ENCODE assay signal across 11 mouse cellular contexts in the genomic region with DNA sequence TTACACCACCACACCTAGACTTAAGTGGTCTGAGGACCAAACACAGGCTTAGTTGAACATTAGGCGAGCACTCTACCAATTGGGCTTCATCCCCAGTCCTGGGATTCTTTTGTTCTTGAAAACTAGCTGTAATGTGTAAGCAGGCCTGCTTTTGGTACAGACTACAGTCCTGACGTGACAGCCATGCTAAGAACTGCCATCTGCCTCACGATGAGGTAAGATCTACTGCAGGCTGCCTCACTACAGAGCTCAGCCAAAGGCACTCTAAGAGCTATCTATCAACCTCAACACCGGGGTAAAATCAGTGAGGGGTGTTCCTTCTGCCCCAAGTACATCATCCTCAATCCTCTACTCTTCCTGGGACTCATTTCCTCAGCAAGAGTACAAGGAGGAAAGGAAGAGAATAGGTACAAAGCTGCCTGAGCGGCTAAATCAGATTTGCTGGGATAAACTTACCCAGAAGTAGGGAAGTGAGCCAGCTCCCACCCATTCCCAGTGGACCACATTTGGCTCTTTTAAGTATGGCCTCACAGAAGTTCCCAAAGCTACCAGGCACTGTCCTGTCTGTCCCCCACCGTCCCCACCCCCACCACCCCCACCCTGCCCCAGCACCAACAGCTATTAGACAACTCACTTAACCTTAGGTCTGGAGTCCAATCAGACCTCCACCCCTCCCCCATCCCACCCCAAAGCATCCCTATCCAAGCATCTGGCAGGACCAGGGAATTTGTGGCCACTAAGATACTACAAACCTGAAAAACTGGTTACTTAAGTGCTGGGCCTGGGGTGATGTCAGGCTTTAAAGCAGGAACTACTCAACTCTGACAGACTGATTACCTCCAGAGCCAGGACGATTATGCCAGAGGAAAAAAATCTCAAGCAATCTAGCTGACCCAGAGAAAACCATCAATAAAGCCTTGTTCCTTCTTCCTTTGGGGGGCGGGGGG. TPM values are rescaled to one million over a fixed set of nuclear protein-coding genes. Genes with fewer than 3 reads are reported as not detected.
DNase-seq lines count a peak whose midpoint lies in the region; ATAC-seq and TF ChIP-seq lines count a peak whose summit lies in the region.
"Had no signal": no experiment of that assay in that cellular context is flagged by ENCODE, and none has a peak within 500 bp of the region (broad histone marks: within the 10 kb centered on the region; RNA-seq: fewer than 3 reads in every experiment).

No protein-coding gene starts in this region.

- TF ChIP-seq EP300 in liver, postnatal 0 days (IDR thresholded peaks at IDR 0.05; ENCODE audit: low read depth): no peak

- 0 out of 2 replicates have a peak overlapping the region, but pooled peaks have one; percentile 17 for H3K9ac ChIP-seq in liver, embryonic 13.5 days
- H3K9ac ChIP-seq in liver, postnatal 0 days (replicated peaks): no peak overlapping the region
- H3K9ac ChIP-seq in embryonic facial prominence, embryonic 12.5 days: no peak overlapping the region
- no peak overlapping the region for H3K9ac ChIP-seq in intestine, embryonic 16.5 days (ENCODE audit: low read depth, low read length)
- H3K9ac ChIP-seq: liver, embryonic 15.5 days had no signal

- H3K9me3 ChIP-seq in liver, embryonic 13.5 days (replicated peaks): no peaks in the 10 kb centered on the region
- H3K9me3 ChIP-seq in liver, postnatal 0 days (ENCODE audit: low read length): no peaks in the 10 kb centered on the region
- no peaks in the 10 kb centered on the region; the same call in 1 of the 2 replicates for H3K9me3 ChIP-seq in embryonic facial prominence, embryonic 12.5 days
- no peaks in the 10 kb centered on the region for H3K9me3 ChIP-seq in intestine, embryonic 16.5 days (ENCODE audit: control insufficient read depth, low read length)
- H3K9me3 ChIP-seq: liver, embryonic 15.5 days had no signal

- TF ChIP-seq CTCF in liver, postnatal 0 days (IDR thresholded peaks at IDR 0.05; ENCODE audit: low read depth): no peak

- DNase-seq in liver, embryonic 13.5 days: no peak
- no peak for DNase-seq in liver, postnatal 0 days
- peak; percentile 55 for DNase-seq in lung, postnatal 10 days
- DNase-seq in yolk sac, embryonic 10.5 days (ENCODE audit: low spot score): no peak
- DNase-seq in urinary bladder, postnatal 4 days (ENCODE audit: low spot score in 2 of 2): no peak
- DNase-seq in retina, postnatal 1 day: no peak
- DNase-seq: gastrocnemius, postnatal 14 days; right cerebral cortex, postnatal 25 days had no signal

- H3K4me2 ChIP-seq in liver, embryonic 13.5 days: no peak overlapping the region
- H3K4me2 ChIP-seq in liver, postnatal 0 days (ENCODE audit: low read depth, low read length): no peak overlapping the region
- H3K4me2 ChIP-seq in embryonic facial prominence, embryonic 12.5 days (replicated peaks): peak overlapping the region; percentile 33
- no peak overlapping the region for H3K4me2 ChIP-seq in intestine, embryonic 16.5 days (ENCODE audit: low read depth, low read length)
- H3K4me2 ChIP-seq: liver, embryonic 15.5 days had no signal

- no peak for ATAC-seq in liver, embryonic 13.5 days (ENCODE audit: low read depth)
- ATAC-seq in liver, postnatal 0 days: no peak
- 0 out of 2 replicates have a peak, but pooled peaks have one; percentile 29 for ATAC-seq in embryonic facial prominence, embryonic 12.5 days (ENCODE audit: insufficient number of reproducible peaks, insufficient read depth, low FRiP score, low TSS enrichment)
- ATAC-seq in intestine, embryonic 16.5 days: peak; percentile 78

- H3K27me3 ChIP-seq in liver, embryonic 13.5 days: no peaks in the 10 kb centered on the region
- H3K27me3 ChIP-seq in liver, postnatal 0 days (ENCODE audit: insufficient read depth, low read length): no peaks in the 10 kb centered on the region
- no peaks in the 10 kb centered on the region for H3K27me3 ChIP-seq in embryonic facial prominence, embryonic 12.5 days
- no peaks in the 10 kb centered on the region for H3K27me3 ChIP-seq in intestine, embryonic 16.5 days (replicated peaks; ENCODE audit: control insufficient read depth, insufficient read depth, low read length)
- H3K27me3 ChIP-seq: liver, embryonic 15.5 days had no signal

- H3K27ac ChIP-seq in liver, embryonic 13.5 days: no peak overlapping the region
- H3K27ac ChIP-seq in liver, postnatal 0 days (ENCODE audit: low read depth): no peak overlapping the region; the same call in 1 of the 2 replicates
- peak overlapping the region; percentile 88 for H3K27ac ChIP-seq in embryonic facial prominence, embryonic 12.5 days
- H3K27ac ChIP-seq in intestine, embryonic 16.5 days (ENCODE audit: low read length): peak overlapping the region; percentile 35; the same call in 1 of the 2 replicates
- H3K27ac ChIP-seq: liver, embryonic 15.5 days had no signal

- peaks cover 12% of the 10 kb centered on the region for H3K36me3 ChIP-seq in liver, embryonic 13.5 days
- 0 out of 2 replicates have a peak, but pooled peaks cover 2% of the 10 kb centered on the region for H3K36me3 ChIP-seq in liver, postnatal 0 days (replicated peaks; ENCODE audit: insufficient read depth, low read length)
- peaks cover 26% of the 10 kb centered on the region for H3K36me3 ChIP-seq in embryonic facial prominence, embryonic 12.5 days
- H3K36me3 ChIP-seq in intestine, embryonic 16.5 days (ENCODE audit: control insufficient read depth, insufficient read depth, low read length): peaks cover 16% of the 10 kb centered on the region; the same call in 1 of the 2 replicates

- H3K4me3 ChIP-seq in liver, embryonic 13.5 days (replicated peaks): no peak overlapping the region
- H3K4me3 ChIP-seq in liver, postnatal 0 days (ENCODE audit: low read depth, low read length): no peak overlapping the region
- no peak overlapping the region for H3K4me3 ChIP-seq in embryonic facial prominence, embryonic 12.5 days
- no peak overlapping the region for H3K4me3 ChIP-seq in intestine, embryonic 16.5 days (ENCODE audit: low read length)
- H3K4me3 ChIP-seq: liver, embryonic 15.5 days had no signal

- WGBS in liver, embryonic 13.5 days (ENCODE audit: insufficient replicate concordance): 44% methylated on average over 8 of the region's 8 CpGs
- WGBS in liver, postnatal 0 days (ENCODE audit: insufficient replicate concordance): 49% methylated on average over 7 of the region's 8 CpGs
- WGBS in embryonic facial prominence, embryonic 12.5 days: 32% methylated on average over 8 of the region's 8 CpGs
- WGBS in intestine, embryonic 16.5 days: 20% methylated on average over 8 of the region's 8 CpGs

- peaks cover 84% of the 10 kb centered on the region for H3K4me1 ChIP-seq in liver, embryonic 13.5 days (replicated peaks)
- peaks cover 43% of the 10 kb centered on the region for H3K4me1 ChIP-seq in liver, postnatal 0 days (ENCODE audit: insufficient read depth)
- peaks cover 51% of the 10 kb centered on the region for H3K4me1 ChIP-seq in embryonic facial prominence, embryonic 12.5 days
- H3K4me1 ChIP-seq in intestine, embryonic 16.5 days (ENCODE audit: control insufficient read depth, insufficient read depth, low read length): peaks cover 58% of the 10 kb centered on the region

RNA-seq across cellular contexts. Expression of gene Igf2r, which starts 19.8 kb away (rescaled TPM):
- polyA plus RNA-seq in liver, embryonic 13.5 days (2015; fragmentation: Nextera tagmentation; extraction: Ambion mirVana): 13.8 and 17.4 TPM in 2 replicates
- polyA plus RNA-seq in liver, postnatal 0 days (2015; fragmentation: Nextera tagmentation; extraction: Ambion mirVana): 4.5 and 6.5 TPM in 2 replicates
- 37.1 and 38.1 TPM in 2 replicates for polyA plus RNA-seq in embryonic facial prominence, embryonic 12.5 days (2016; fragmentation: Nextera tagmentation; extraction: Ambion mirVana)
- polyA plus RNA-seq in intestine, embryonic 16.5 days (2015; fragmentation: Nextera tagmentation; extraction: Ambion mirVana): 26.6 and 36.2 TPM in 2 replicates

Comparison
In these comparisons a context has a peak if more than half of its experiments do, and no peak if none do; other contexts are left out.
1. ATAC-seq: peak in embryonic facial prominence, embryonic 12.5 days (single experiment) and intestine, embryonic 16.5 days (single experiment); none in liver, embryonic 13.5 days (single experiment) and liver, postnatal 0 days (single experiment).
2. H3K27ac ChIP-seq: peak in embryonic facial prominence, embryonic 12.5 days (single experiment) and intestine, embryonic 16.5 days (single experiment); none in liver, embryonic 13.5 days (single experiment) and liver, postnatal 0 days (single experiment).